Mouse (Mus musculus): Measurements from ENCODE around the gene Celsr3.

- TF ChIP-seq CTCF (IDR thresholded peaks at IDR 0.05), result no peak
- no peak for TF ChIP-seq EP300 (IDR thresholded peaks at IDR 0.05)
These were observed 22.3 kb downstream of the Celsr3 start for GRCm38 (mm10) chr9:108848419-108848818.

All from lung, postnatal 0 days (tissue).